Mouse (Mus musculus): ENCODE data around the gene Hoxa5. TPM values are rescaled to one million over a fixed set of nuclear protein-coding genes. Genes with fewer than 3 reads are reported as not detected.

Hoxa5 gene
- total RNA-seq, 2 experiments from 2014 or later = 2.6 to 3.7 TPM

Small RNA genes within 50 kb of the gene (microRNA-seq; reads per million reads assigned to microRNA genes)
- 9,254 to 10,330 reads per million in 2 experiments for gene Mir196b

Other genes with a start within 250 kb of the Hoxa5 start
- 1 to 10 TPM; 6.1 to 9.1 TPM for gene Skap2, start 192.0 kb downstream of the Hoxa5 start, total RNA-seq (2021)
- under 1 TPM in 1 of 2 experiments, not detected in 1; 0.18 TPM for gene Hoxa1, start 46.3 kb downstream of the Hoxa5 start, total RNA-seq (2021)
- gene Hoxa2, start 39.8 kb downstream of the Hoxa5 start, total RNA-seq (2021) = 1 to 10 TPM in 1 of 2 experiments, under 1 TPM in 1; 0.87 to 1.4 TPM
- gene 5730596B20Rik, start 27.1 kb downstream of the Hoxa5 start, total RNA-seq (2021) = under 1 TPM; 0.12 to 0.25 TPM
- gene Hoxa4, start 12.8 kb downstream of the Hoxa5 start, total RNA-seq (2021) = 1 to 10 TPM; 7.5 to 8.5 TPM
- gene Hoxa6, start 4.1 kb upstream of the Hoxa5 start, total RNA-seq (2021) = 1 to 10 TPM; 1.6 to 2.2 TPM
- gene Hoxa3, start 8.7 kb upstream of the Hoxa5 start, total RNA-seq (2021) = 1 to 10 TPM; 2.0 to 5.0 TPM
- gene Gm28308, start 8.8 kb upstream of the Hoxa5 start, total RNA-seq (2021) = not detected
- 1 to 10 TPM; 9.4 to 9.7 TPM for gene Hoxa7, start 17.3 kb upstream of the Hoxa5 start, total RNA-seq (2021)
- gene Hoxa9, start 26.5 kb upstream of the Hoxa5 start, total RNA-seq (2021) = 10 to 100 TPM in 1 of 2 experiments, 1 to 10 TPM in 1; 7.8 to 11.2 TPM
- 10 to 100 TPM; 30.2 to 30.8 TPM for gene Hoxa10, start 36.3 kb upstream of the Hoxa5 start, total RNA-seq (2021)
- 1 to 10 TPM; 4.4 to 5.6 TPM for gene Hoxa11, start 41.2 kb upstream of the Hoxa5 start, total RNA-seq (2021)
- gene Hoxa13, start 56.3 kb upstream of the Hoxa5 start, total RNA-seq (2021) = 1 to 10 TPM; 1.3 to 1.6 TPM
- gene Evx1, start 108.9 kb upstream of the Hoxa5 start, total RNA-seq (2021) = not detected

All from gastrocnemius, postnatal 10 days (tissue).